ENCODE assay signal across 9 mouse cellular contexts in the genomic region with DNA sequence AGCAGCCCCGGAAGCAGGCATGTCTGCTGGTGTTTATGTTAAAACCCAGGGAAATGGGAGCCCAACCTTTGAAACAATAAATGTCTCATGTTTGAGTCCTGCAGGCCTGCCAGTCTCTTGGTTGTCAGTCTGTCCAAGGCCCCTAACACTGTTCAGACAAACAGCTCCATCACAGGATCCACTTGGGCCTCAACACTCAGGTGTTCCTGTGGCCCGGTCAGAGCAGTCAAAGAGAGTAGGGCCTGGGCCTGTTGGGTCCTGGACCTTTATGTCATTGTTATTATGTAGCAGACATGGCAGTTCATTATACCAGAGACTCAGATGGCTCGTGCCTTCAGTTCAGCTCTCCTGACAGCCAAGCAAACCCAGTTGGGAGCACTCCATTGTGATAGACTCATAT. TPM values are rescaled to one million over a fixed set of nuclear protein-coding genes. Genes with fewer than 3 reads are reported as not detected.
A peak's percentile ranks its signal among the peaks of the same experiment; 100 is the strongest.
DNase-seq lines count a peak whose midpoint lies in the region; ATAC-seq and TF ChIP-seq lines count a peak whose summit lies in the region.
"Had no signal": no experiment of that assay in that cellular context is flagged by ENCODE, and none has a peak within 500 bp of the region (broad histone marks: within the 10 kb centered on the region; RNA-seq: fewer than 3 reads in every experiment).

No protein-coding gene starts in this region.

- no peaks in the 10 kb centered on the region for H3K27me3 ChIP-seq in hindbrain, embryonic 10.5 days (ENCODE audit: insufficient read depth, poor library complexity, severe bottlenecking)
- no peaks in the 10 kb centered on the region for H3K27me3 ChIP-seq in hindbrain, embryonic 11.5 days (ENCODE audit: control insufficient read depth, insufficient read depth, low read length)
- no peaks in the 10 kb centered on the region for H3K27me3 ChIP-seq in embryonic facial prominence, embryonic 11.5 days (ENCODE audit: control insufficient read depth, insufficient read depth, low read length)
- H3K27me3 ChIP-seq in hindbrain, embryonic 14.5 days (ENCODE audit: control insufficient read depth, insufficient read depth, low read length) = no peaks in the 10 kb centered on the region
- no peaks in the 10 kb centered on the region for H3K27me3 ChIP-seq in midbrain, embryonic 11.5 days (ENCODE audit: control insufficient read depth, insufficient read depth, low read length)
- H3K27me3 ChIP-seq in thymus, adult 2 months (ENCODE audit: control insufficient read depth, insufficient read depth, low read length) = no peaks in the 10 kb centered on the region

- peak overlapping the region; percentile 82 for H3K27ac ChIP-seq in hindbrain, embryonic 10.5 days
- H3K27ac ChIP-seq in hindbrain, embryonic 11.5 days (ENCODE audit: low read depth, low read length) = no peak overlapping the region
- 0 out of 2 replicates have a peak overlapping the region, but pooled peaks have one; percentile 35 for H3K27ac ChIP-seq in embryonic facial prominence, embryonic 11.5 days (replicated peaks; ENCODE audit: low read depth, low read length)
- peak overlapping the region; percentile 6; the same call in 1 of the 2 replicates for H3K27ac ChIP-seq in hindbrain, embryonic 14.5 days
- 0 out of 2 replicates have a peak overlapping the region, but pooled peaks have one; percentile 20 for H3K27ac ChIP-seq in midbrain, embryonic 11.5 days (ENCODE audit: low read depth, low read length)
- H3K27ac ChIP-seq in thymus, adult 2 months (ENCODE audit: control insufficient read depth, insufficient read depth, low read length) = no peak overlapping the region

- no peak for TF ChIP-seq POLR2A in thymus, adult 2 months (IDR thresholded peaks at IDR 0.05; ENCODE audit: control insufficient read depth, extremely low read depth, insufficient read depth, low read length, poor library complexity)

- H3K4me1 ChIP-seq in hindbrain, embryonic 10.5 days (replicated peaks) = peaks cover 30% of the 10 kb centered on the region
- H3K4me1 ChIP-seq in hindbrain, embryonic 11.5 days (replicated peaks; ENCODE audit: control insufficient read depth, insufficient read depth, low read length) = no peaks in the 10 kb centered on the region
- H3K4me1 ChIP-seq in embryonic facial prominence, embryonic 11.5 days (ENCODE audit: control insufficient read depth, insufficient read depth, low read length) = peaks cover 4% of the 10 kb centered on the region; the same call in 1 of the 2 replicates
- H3K4me1 ChIP-seq in hindbrain, embryonic 14.5 days (replicated peaks; ENCODE audit: control insufficient read depth, insufficient read depth, low read length) = peaks cover 10% of the 10 kb centered on the region; the same call in 1 of the 2 replicates
- H3K4me1 ChIP-seq in midbrain, embryonic 11.5 days (ENCODE audit: control insufficient read depth, insufficient read depth, low read length) = 0 out of 2 replicates have a peak, but pooled peaks cover 3% of the 10 kb centered on the region
- peaks cover 7% of the 10 kb centered on the region; the same call in 1 of the 2 replicates for H3K4me1 ChIP-seq in thymus, adult 2 months (replicated peaks; ENCODE audit: control insufficient read depth, insufficient read depth, low read length)

- H3K9ac ChIP-seq in hindbrain, embryonic 11.5 days (ENCODE audit: low read depth, low read length) = no peak overlapping the region
- no peak overlapping the region; the same call in 1 of the 2 replicates for H3K9ac ChIP-seq in embryonic facial prominence, embryonic 11.5 days (replicated peaks; ENCODE audit: low read length)
- no peak overlapping the region for H3K9ac ChIP-seq in hindbrain, embryonic 14.5 days
- H3K9ac ChIP-seq in midbrain, embryonic 11.5 days (ENCODE audit: low read length) = peak overlapping the region; percentile 18; the same call in 1 of the 2 replicates

- no peak overlapping the region for H3K4me2 ChIP-seq in hindbrain, embryonic 11.5 days (replicated peaks; ENCODE audit: low read depth, low read length)
- no peak overlapping the region for H3K4me2 ChIP-seq in embryonic facial prominence, embryonic 11.5 days (ENCODE audit: low read depth, low read length)
- no peak overlapping the region for H3K4me2 ChIP-seq in hindbrain, embryonic 14.5 days (replicated peaks)
- no peak overlapping the region for H3K4me2 ChIP-seq in midbrain, embryonic 11.5 days

- DNase-seq in hindbrain, embryonic 10.5 days (ENCODE audit: low spot score) = no peak
- no peak for DNase-seq in hindbrain, embryonic 11.5 days (ENCODE audit: low spot score)
- no peak for DNase-seq in embryonic facial prominence, embryonic 11.5 days (ENCODE audit: low spot score)
- no peak for DNase-seq in hindbrain, embryonic 14.5 days (ENCODE audit: low spot score)
- DNase-seq in midbrain, embryonic 11.5 days (ENCODE audit: low spot score, missing footprints) = peak; percentile 81
- no peak for DNase-seq in urinary bladder, postnatal 14 days (ENCODE audit: low spot score)
- DNase-seq in thymus, adult 2 months = no peak
- DNase-seq in layer of hippocampus, postnatal 14 days (ENCODE audit: low spot score in 2 of 2) = no peak
- DNase-seq: cerebellum, postnatal 36 days had no signal

- H3K4me3 ChIP-seq in hindbrain, embryonic 10.5 days = no peak overlapping the region
- no peak overlapping the region for H3K4me3 ChIP-seq in hindbrain, embryonic 11.5 days (ENCODE audit: low read depth, low read length)
- H3K4me3 ChIP-seq in embryonic facial prominence, embryonic 11.5 days (ENCODE audit: low read depth, low read length) = no peak overlapping the region
- no peak overlapping the region for H3K4me3 ChIP-seq in hindbrain, embryonic 14.5 days (replicated peaks; ENCODE audit: low read length)
- H3K4me3 ChIP-seq in midbrain, embryonic 11.5 days (ENCODE audit: low read depth, low read length) = no peak overlapping the region
- H3K4me3 ChIP-seq in thymus, adult 2 months (ENCODE audit: control insufficient read depth, insufficient read depth, low read length) = no peak overlapping the region

- H3K36me3 ChIP-seq in hindbrain, embryonic 10.5 days = peaks cover 19% of the 10 kb centered on the region
- no peaks in the 10 kb centered on the region for H3K36me3 ChIP-seq in hindbrain, embryonic 11.5 days (ENCODE audit: control insufficient read depth, insufficient read depth, low read length)
- H3K36me3 ChIP-seq in embryonic facial prominence, embryonic 11.5 days (replicated peaks; ENCODE audit: control insufficient read depth, insufficient read depth, low read depth, low read length) = no peaks in the 10 kb centered on the region
- H3K36me3 ChIP-seq in hindbrain, embryonic 14.5 days (replicated peaks; ENCODE audit: control insufficient read depth, insufficient read depth) = 0 out of 2 replicates have a peak, but pooled peaks cover 14% of the 10 kb centered on the region
- peaks cover 3% of the 10 kb centered on the region; the same call in 1 of the 2 replicates for H3K36me3 ChIP-seq in midbrain, embryonic 11.5 days (ENCODE audit: control insufficient read depth, insufficient read depth, low read length)
- no peaks in the 10 kb centered on the region for H3K36me3 ChIP-seq in thymus, adult 2 months (ENCODE audit: control insufficient read depth, insufficient read depth, low read length)

- no peaks in the 10 kb centered on the region for H3K9me3 ChIP-seq in hindbrain, embryonic 10.5 days
- no peaks in the 10 kb centered on the region for H3K9me3 ChIP-seq in hindbrain, embryonic 11.5 days (ENCODE audit: control insufficient read depth, low read length)
- H3K9me3 ChIP-seq in embryonic facial prominence, embryonic 11.5 days (replicated peaks; ENCODE audit: control insufficient read depth, low read length) = no peaks in the 10 kb centered on the region
- H3K9me3 ChIP-seq in hindbrain, embryonic 14.5 days (ENCODE audit: control insufficient read depth, low read length) = no peaks in the 10 kb centered on the region
- no peaks in the 10 kb centered on the region for H3K9me3 ChIP-seq in midbrain, embryonic 11.5 days (ENCODE audit: control insufficient read depth, low read length)

- ATAC-seq in hindbrain, embryonic 11.5 days (ENCODE audit: low FRiP score) = no peak
- ATAC-seq in embryonic facial prominence, embryonic 11.5 days (replicated peaks; ENCODE audit: insufficient number of reproducible peaks, low FRiP score, low TSS enrichment, low read depth) = no peak
- ATAC-seq in hindbrain, embryonic 14.5 days (ENCODE audit: low FRiP score) = no peak
- no peak for ATAC-seq in midbrain, embryonic 11.5 days (ENCODE audit: low FRiP score)

- no peak for TF ChIP-seq CTCF in thymus, adult 2 months (IDR thresholded peaks at IDR 0.05; ENCODE audit: borderline replicate concordance, control insufficient read depth, extremely low read depth, insufficient read depth, low read length, poor library complexity)

- 64% methylated on average over 3 of the region's 3 CpGs for WGBS in hindbrain, embryonic 10.5 days
- WGBS in hindbrain, embryonic 11.5 days = 69% methylated on average over 3 of the region's 3 CpGs
- WGBS in embryonic facial prominence, embryonic 11.5 days = 76% methylated on average over 3 of the region's 3 CpGs
- 67% methylated on average over 3 of the region's 3 CpGs for WGBS in hindbrain, embryonic 14.5 days
- 67% methylated on average over 3 of the region's 3 CpGs for WGBS in midbrain, embryonic 11.5 days
- 92% methylated on average over 3 of the region's 3 CpGs for WGBS in thymus, adult 2 months

RNA-seq across cellular contexts. Expression of gene 2510009E07Rik, which starts 49.9 kb away (rescaled TPM):
- 32.9 and 34.0 TPM in 2 replicates for polyA plus RNA-seq in hindbrain, embryonic 10.5 days (2016; fragmentation: Nextera tagmentation; extraction: Ambion mirVana)
- 28.1 and 33.8 TPM in 2 replicates for polyA plus RNA-seq in hindbrain, embryonic 11.5 days (2014; fragmentation: Nextera tagmentation; extraction: Ambion mirVana)
- polyA plus RNA-seq in embryonic facial prominence, embryonic 11.5 days (2014; fragmentation: Nextera tagmentation; extraction: Ambion mirVana) = 15.8 and 17.4 TPM in 2 replicates
- polyA plus RNA-seq in hindbrain, embryonic 14.5 days (2014; fragmentation: Nextera tagmentation; extraction: Ambion mirVana) = 45.4 and 50.6 TPM in 2 replicates
- polyA plus RNA-seq in midbrain, embryonic 11.5 days (2014; fragmentation: Nextera tagmentation; extraction: Ambion mirVana) = 96.4 and 97.8 TPM in 2 replicates
- 12.4 and 15.7 TPM in 2 replicates for polyA plus RNA-seq in thymus, adult 2 months (2012; rRNA removed)
- 10 to 100 TPM; 47.3 to 58.4 TPM for total RNA-seq in layer of hippocampus, postnatal 14 days (2021)

Comparison
In these comparisons a context has a peak if more than half of its experiments do, and no peak if none do; other contexts are left out.
1. H3K27ac ChIP-seq: peak in hindbrain, embryonic 10.5 days (single experiment), embryonic facial prominence, embryonic 11.5 days (single experiment), hindbrain, embryonic 14.5 days (single experiment) and midbrain, embryonic 11.5 days (single experiment); none in hindbrain, embryonic 11.5 days (single experiment) and thymus, adult 2 months (single experiment).